Mouse (Mus musculus): ENCODE results near the gene Gm7137. TPM values are rescaled to one million over a fixed set of nuclear protein-coding genes. Genes with fewer than 3 reads are reported as not detected.
"Not testable (repeated sequence)": the region's sequence is repeated elsewhere in the genome, so short reads cannot be mapped to it uniquely, and the experiment has no call there.

The Gm7137 gene
- polyA plus RNA-seq (2015; fragmentation: Nextera tagmentation; extraction: Ambion mirVana): not detected in 2 replicates

- not testable (repeated sequence) for ATAC-seq (ENCODE audit: borderline replicate concordance, extremely low read depth, low FRiP score, low TSS enrichment); H3K9ac ChIP-seq; H3K9me3 ChIP-seq; H3K27ac ChIP-seq; H3K27me3 ChIP-seq; H3K36me3 ChIP-seq; H3K4me3 ChIP-seq; H3K4me1 ChIP-seq; H3K4me2 ChIP-seq
- 44% methylated on average over 1 of the region's 1 CpGs for WGBS
These were observed at the start of gene Gm7137 for GRCm38 (mm10) chr10:77787876-77788275. Gm7137 (minus strand) TSS chr10:77788200.

- Histone ChIP-seq H3K9me3 (no peaks in the 10 kb centered on the region), H3K9ac (no peak within 1 kb of the TSS), H3K27me3 (no peaks in the 10 kb centered on the region), H3K4me3 (no peak within 1 kb of the TSS), H3K4me2 (no peak within 1 kb of the TSS), H3K4me1 (no peaks in the 10 kb centered on the region), H3K36me3 (no peaks in the 10 kb centered on the region), H3K27ac (no peak within 1 kb of the TSS)
- 54% methylated on average over 9 of the region's 9 CpGs for WGBS
- no peak for ATAC-seq (ENCODE audit: borderline replicate concordance, extremely low read depth, low FRiP score, low TSS enrichment)
These were observed 47.6 kb upstream of the Gm7137 start, which contains the start of gene Krtap10-10 for GRCm38 (mm10) chr10:77835647-77836046. Krtap10-10 (plus strand) TSS chr10:77835947.

GRCm38 (mm10) chr10:77826951-77827350 is 39.0 kb upstream of the Gm7137 start, which contains the start of gene Krtap10-4:
Krtap10-4 (minus strand) TSS chr10:77827095.
- Histone ChIP-seq H3K27ac (no peak within 1 kb of the TSS), H3K4me2 (no peak within 1 kb of the TSS), H3K4me3 (no peak within 1 kb of the TSS), H3K9me3 (no peaks in the 10 kb centered on the region), H3K27me3 (no peaks in the 10 kb centered on the region), H3K9ac (no peak within 1 kb of the TSS), H3K36me3 (no peaks in the 10 kb centered on the region), H3K4me1 (no peaks in the 10 kb centered on the region)
- whole genome bisulfite sequencing: 40% methylated on average over 6 of the region's 6 CpGs
- no peak; the same call in 1 of the 2 replicates for ATAC-seq (ENCODE audit: borderline replicate concordance, extremely low read depth, low FRiP score, low TSS enrichment)

GRCm38 (mm10) chr10:77819203-77819602 is 31.2 kb upstream of the Gm7137 start:
- H3K27me3 ChIP-seq: no peaks in the 10 kb centered on the region
- no peak overlapping the region for H3K4me3 ChIP-seq
- no peaks in the 10 kb centered on the region for H3K4me1 ChIP-seq
- no peak overlapping the region for H3K9ac ChIP-seq
- no peak overlapping the region for H3K27ac ChIP-seq
- no peaks in the 10 kb centered on the region for H3K36me3 ChIP-seq
- no peak overlapping the region for H3K4me2 ChIP-seq
- H3K9me3 ChIP-seq: no peaks in the 10 kb centered on the region
- ATAC-seq (ENCODE audit: borderline replicate concordance, extremely low read depth, low FRiP score, low TSS enrichment): no peak
- WGBS: 34% methylated on average over 4 of the region's 4 CpGs

GRCm38 (mm10) chr10:77818523-77818922 is 30.5 kb upstream of the Gm7137 start:
- Histone ChIP-seq H3K4me3 (no peak overlapping the region), H3K36me3 (no peaks in the 10 kb centered on the region), H3K27me3 (peaks cover 5% of the 10 kb centered on the region; the same call in 1 of the 2 replicates), H3K9me3 (no peaks in the 10 kb centered on the region), H3K27ac (no peak overlapping the region), H3K9ac (no peak overlapping the region), H3K4me2 (no peak overlapping the region), H3K4me1 (no peaks in the 10 kb centered on the region)
- ATAC-seq (ENCODE audit: borderline replicate concordance, extremely low read depth, low FRiP score, low TSS enrichment): 0 out of 2 replicates have a peak, but pooled peaks have one; percentile 27
- 94% methylated on average over 4 of the region's 4 CpGs for WGBS

GRCm38 (mm10) chr10:77815514-77815913 is 27.5 kb upstream of the Gm7137 start:
- Histone ChIP-seq H3K9ac (no peak overlapping the region), H3K27ac (no peak overlapping the region), H3K27me3 (peaks cover 5% of the 10 kb centered on the region; the same call in 1 of the 2 replicates), H3K4me2 (no peak overlapping the region), H3K4me1 (no peaks in the 10 kb centered on the region), H3K9me3 (no peaks in the 10 kb centered on the region), H3K4me3 (no peak overlapping the region), H3K36me3 (no peaks in the 10 kb centered on the region)
- 24% methylated on average over 5 of the region's 5 CpGs for WGBS
- no peak for ATAC-seq (ENCODE audit: borderline replicate concordance, extremely low read depth, low FRiP score, low TSS enrichment)

GRCm38 (mm10) chr10:77814382-77814781 is 26.4 kb upstream of the Gm7137 start, which contains the start of gene Gm2696:
Gm2696 (plus strand) TSS chr10:77814682.
- no peaks in the 10 kb centered on the region for H3K4me1 ChIP-seq
- 34% methylated on average over 4 of the region's 4 CpGs for WGBS
- no peak within 1 kb of the TSS for H3K4me2 ChIP-seq
- H3K4me3 ChIP-seq: no peak within 1 kb of the TSS
- no peak within 1 kb of the TSS for H3K27ac ChIP-seq
- no peaks in the 10 kb centered on the region for H3K9me3 ChIP-seq
- no peak within 1 kb of the TSS for H3K9ac ChIP-seq
- H3K36me3 ChIP-seq: no peaks in the 10 kb centered on the region
- peaks cover 5% of the 10 kb centered on the region; the same call in 1 of the 2 replicates for H3K27me3 ChIP-seq
- ATAC-seq (ENCODE audit: borderline replicate concordance, extremely low read depth, low FRiP score, low TSS enrichment): no peak

GRCm38 (mm10) chr10:77811743-77812142 is 23.7 kb upstream of the Gm7137 start, which contains the start of gene Gm9507:
Gm9507 (minus strand) TSS chr10:77811843.
- Histone ChIP-seq H3K4me3 (no peak within 1 kb of the TSS), H3K27me3 (peaks cover 5% of the 10 kb centered on the region; the same call in 1 of the 2 replicates), H3K9me3 (no peaks in the 10 kb centered on the region), H3K27ac (no peak within 1 kb of the TSS), H3K4me1 (no peaks in the 10 kb centered on the region), H3K9ac (no peak within 1 kb of the TSS), H3K4me2 (no peak within 1 kb of the TSS), H3K36me3 (no peaks in the 10 kb centered on the region)
- 47% methylated on average over 5 of the region's 5 CpGs for WGBS
- ATAC-seq (ENCODE audit: borderline replicate concordance, extremely low read depth, low FRiP score, low TSS enrichment): no peak

GRCm38 (mm10) chr10:77804095-77804494 is 16.1 kb upstream of the Gm7137 start:
- Histone ChIP-seq H3K27ac (no peak overlapping the region), H3K9me3 (no peaks in the 10 kb centered on the region), H3K27me3 (no peaks in the 10 kb centered on the region), H3K4me1 (no peaks in the 10 kb centered on the region), H3K4me3 (no peak overlapping the region), H3K36me3 (no peaks in the 10 kb centered on the region), H3K4me2 (no peak overlapping the region), H3K9ac (no peak overlapping the region)
- no peak; the same call in 1 of the 2 replicates for ATAC-seq (ENCODE audit: borderline replicate concordance, extremely low read depth, low FRiP score, low TSS enrichment)
- 34% methylated on average over 3 of the region's 3 CpGs for WGBS

GRCm38 (mm10) chr10:77798921-77799508 is 11.0 kb upstream of the Gm7137 start, which contains the start of gene Gm19668:
Gm19668 (minus strand) TSS chr10:77799133.
- H3K36me3 ChIP-seq: no peaks in the 10 kb centered on the region
- 57% methylated on average over 8 of the region's 8 CpGs for WGBS
- no peak within 1 kb of the TSS for H3K27ac ChIP-seq
- no peaks in the 10 kb centered on the region for H3K9me3 ChIP-seq
- H3K4me2 ChIP-seq: no peak within 1 kb of the TSS
- no peak within 1 kb of the TSS for H3K4me3 ChIP-seq
- no peaks in the 10 kb centered on the region for H3K4me1 ChIP-seq
- no peaks in the 10 kb centered on the region for H3K27me3 ChIP-seq
- H3K9ac ChIP-seq: no peak within 1 kb of the TSS
- ATAC-seq (ENCODE audit: borderline replicate concordance, extremely low read depth, low FRiP score, low TSS enrichment): no peak

GRCm38 (mm10) chr10:77798164-77798920 is 10.3 kb upstream of the Gm7137 start:
- H3K4me3 ChIP-seq, H3K27ac ChIP-seq, H3K9ac ChIP-seq, H3K4me2 ChIP-seq, H3K4me1 ChIP-seq, H3K27me3 ChIP-seq, H3K36me3 ChIP-seq, H3K9me3 ChIP-seq: not testable (repeated sequence)
- WGBS: 31% methylated on average over 3 of the region's 3 CpGs
- 0 out of 2 replicates have a peak, but pooled peaks have one; percentile 39 for ATAC-seq (ENCODE audit: borderline replicate concordance, extremely low read depth, low FRiP score, low TSS enrichment)

GRCm38 (mm10) chr10:77797677-77798076 is 9.7 kb upstream of the Gm7137 start:
- H3K27ac ChIP-seq: no peak overlapping the region
- WGBS: 13% methylated on average over 3 of the region's 3 CpGs
- H3K4me1 ChIP-seq: no peaks in the 10 kb centered on the region
- H3K4me3 ChIP-seq: no peak overlapping the region
- H3K9ac ChIP-seq: no peak overlapping the region
- H3K4me2 ChIP-seq: no peak overlapping the region
- H3K27me3 ChIP-seq: no peaks in the 10 kb centered on the region
- no peak for ATAC-seq (ENCODE audit: borderline replicate concordance, extremely low read depth, low FRiP score, low TSS enrichment)
- H3K36me3 ChIP-seq: no peaks in the 10 kb centered on the region
- no peaks in the 10 kb centered on the region for H3K9me3 ChIP-seq
